Mouse (Mus musculus): ENCODE data around the gene Syt8. TPM values are rescaled to one million over a fixed set of nuclear protein-coding genes. Genes with fewer than 3 reads are reported as not detected.
A peak's percentile ranks its signal among the peaks of the same experiment; 100 is the strongest.

Gene Syt8
- polyA plus RNA-seq, 1 experiment from 2014 or later = 10.4 TPM

- H3K4me3 ChIP-seq (ENCODE audit: low read length) = no peak overlapping the region
- no peaks in the 10 kb centered on the region for H3K36me3 ChIP-seq (ENCODE audit: control insufficient read depth, insufficient read depth, low read length)
- no peak overlapping the region for H3K9ac ChIP-seq (ENCODE audit: low read depth, low read length)
- no peaks in the 10 kb centered on the region for H3K27me3 ChIP-seq (replicated peaks; ENCODE audit: control insufficient read depth, insufficient read depth, low read length)
- WGBS = 69% methylated on average over 5 of the region's 5 CpGs
- H3K4me2 ChIP-seq (ENCODE audit: low read depth, low read length) = no peak overlapping the region
- ATAC-seq = no peak
- no peak overlapping the region for H3K27ac ChIP-seq (ENCODE audit: low read length)
- no peaks in the 10 kb centered on the region for H3K4me1 ChIP-seq (ENCODE audit: control insufficient read depth, insufficient read depth, low read length)
- H3K9me3 ChIP-seq (ENCODE audit: control insufficient read depth, low read length) = no peaks in the 10 kb centered on the region
These were observed 14.8 kb upstream of the Syt8 start for GRCm38 (mm10) chr7:142419887-142420286.

GRCm38 (mm10) chr7:142421826-142422225 is 12.8 kb upstream of the Syt8 start:
- Histone ChIP-seq H3K4me2 (ENCODE audit: low read depth, low read length) (no peak overlapping the region), H3K27me3 (replicated peaks; ENCODE audit: control insufficient read depth, insufficient read depth, low read length) (no peaks in the 10 kb centered on the region), H3K27ac (ENCODE audit: low read length) (no peak overlapping the region), H3K9me3 (ENCODE audit: control insufficient read depth, low read length) (no peaks in the 10 kb centered on the region), H3K4me1 (ENCODE audit: control insufficient read depth, insufficient read depth, low read length) (no peaks in the 10 kb centered on the region), H3K9ac (ENCODE audit: low read depth, low read length) (no peak overlapping the region), H3K4me3 (ENCODE audit: low read length) (no peak overlapping the region), H3K36me3 (ENCODE audit: control insufficient read depth, insufficient read depth, low read length) (no peaks in the 10 kb centered on the region)
- 67% methylated on average over 2 of the region's 2 CpGs for WGBS
- no peak for ATAC-seq

- Histone ChIP-seq H3K4me2 (ENCODE audit: low read depth, low read length) (no peak overlapping the region), H3K9ac (ENCODE audit: low read depth, low read length) (no peak overlapping the region), H3K36me3 (ENCODE audit: control insufficient read depth, insufficient read depth, low read length) (no peaks in the 10 kb centered on the region), H3K27me3 (replicated peaks; ENCODE audit: control insufficient read depth, insufficient read depth, low read length) (no peaks in the 10 kb centered on the region), H3K4me1 (ENCODE audit: control insufficient read depth, insufficient read depth, low read length) (peaks cover 9% of the 10 kb centered on the region), H3K4me3 (ENCODE audit: low read length) (no peak overlapping the region), H3K27ac (ENCODE audit: low read length) (no peak overlapping the region), H3K9me3 (ENCODE audit: control insufficient read depth, low read length) (no peaks in the 10 kb centered on the region)
- 60% methylated on average over 11 of the region's 11 CpGs for WGBS
- no peak for ATAC-seq
These were observed 8.9 kb upstream of the Syt8 start for GRCm38 (mm10) chr7:142425641-142426213.

GRCm38 (mm10) chr7:142428213-142428612 is 6.4 kb upstream of the Syt8 start:
- Histone ChIP-seq H3K9ac (ENCODE audit: low read depth, low read length) (no peak overlapping the region), H3K4me3 (ENCODE audit: low read length) (no peak overlapping the region), H3K4me2 (ENCODE audit: low read depth, low read length) (no peak overlapping the region), H3K9me3 (ENCODE audit: control insufficient read depth, low read length) (no peaks in the 10 kb centered on the region), H3K27ac (ENCODE audit: low read length) (no peak overlapping the region), H3K36me3 (ENCODE audit: control insufficient read depth, insufficient read depth, low read length) (no peaks in the 10 kb centered on the region), H3K4me1 (ENCODE audit: control insufficient read depth, insufficient read depth, low read length) (peaks cover 13% of the 10 kb centered on the region), H3K27me3 (replicated peaks; ENCODE audit: control insufficient read depth, insufficient read depth, low read length) (no peaks in the 10 kb centered on the region)
- peak; percentile 26; the same call in 1 of the 2 replicates for ATAC-seq
- 24% methylated on average over 7 of the region's 7 CpGs for WGBS

GRCm38 (mm10) chr7:142430160-142430678 is 4.4 kb upstream of the Syt8 start:
- Histone ChIP-seq H3K4me1 (ENCODE audit: control insufficient read depth, insufficient read depth, low read length) (peaks cover 29% of the 10 kb centered on the region), H3K27ac (ENCODE audit: low read length) (peak overlapping the region; percentile 40; the same call in 1 of the 2 replicates), H3K4me3 (ENCODE audit: low read length) (no peak overlapping the region), H3K9me3 (ENCODE audit: control insufficient read depth, low read length) (no peaks in the 10 kb centered on the region), H3K9ac (ENCODE audit: low read depth, low read length) (peak overlapping the region; percentile 36; the same call in 1 of the 2 replicates), H3K27me3 (replicated peaks; ENCODE audit: control insufficient read depth, insufficient read depth, low read length) (no peaks in the 10 kb centered on the region), H3K4me2 (ENCODE audit: low read depth, low read length) (no peak overlapping the region), H3K36me3 (ENCODE audit: control insufficient read depth, insufficient read depth, low read length) (no peaks in the 10 kb centered on the region)
- 43% methylated on average over 12 of the region's 12 CpGs for WGBS
- ATAC-seq = no peak

GRCm38 (mm10) chr7:142431106-142431505 is 3.5 kb upstream of the Syt8 start:
- whole genome bisulfite sequencing = 89% methylated on average over 14 of the region's 14 CpGs

GRCm38 (mm10) chr7:142433623-142434022 is 1.0 kb upstream of the Syt8 start:
- Histone ChIP-seq H3K27me3 (replicated peaks; ENCODE audit: control insufficient read depth, insufficient read depth, low read length) (no peaks in the 10 kb centered on the region), H3K4me3 (ENCODE audit: low read length) (no peak overlapping the region), H3K9ac (ENCODE audit: low read depth, low read length) (peak overlapping the region; percentile 57), H3K9me3 (ENCODE audit: control insufficient read depth, low read length) (no peaks in the 10 kb centered on the region), H3K4me1 (ENCODE audit: control insufficient read depth, insufficient read depth, low read length) (peaks cover 34% of the 10 kb centered on the region), H3K36me3 (ENCODE audit: control insufficient read depth, insufficient read depth, low read length) (no peaks in the 10 kb centered on the region), H3K27ac (ENCODE audit: low read length) (peak overlapping the region; percentile 77), H3K4me2 (ENCODE audit: low read depth, low read length) (peak overlapping the region; percentile 40)
- 14% methylated on average over 19 of the region's 19 CpGs for WGBS
- ATAC-seq = no peak; the same call in 1 of the 2 replicates

More at GRCm38 (mm10) chr7:142431106-142431505, 3.5 kb upstream of the Syt8 start:
- Histone ChIP-seq H3K9me3 (ENCODE audit: control insufficient read depth, low read length) (no peaks in the 10 kb centered on the region), H3K9ac (ENCODE audit: low read depth, low read length) (no peak overlapping the region), H3K27me3 (replicated peaks; ENCODE audit: control insufficient read depth, insufficient read depth, low read length) (no peaks in the 10 kb centered on the region), H3K4me2 (ENCODE audit: low read depth, low read length) (no peak overlapping the region), H3K27ac (ENCODE audit: low read length) (no peak overlapping the region), H3K36me3 (ENCODE audit: control insufficient read depth, insufficient read depth, low read length) (no peaks in the 10 kb centered on the region), H3K4me1 (ENCODE audit: control insufficient read depth, insufficient read depth, low read length) (peaks cover 29% of the 10 kb centered on the region), H3K4me3 (ENCODE audit: low read length) (no peak overlapping the region)
- ATAC-seq = no peak

- H3K9ac ChIP-seq (ENCODE audit: low read depth, low read length) = 0 out of 2 replicates have a peak overlapping the region, but pooled peaks have one; percentile 40
- no peaks in the 10 kb centered on the region for H3K36me3 ChIP-seq (ENCODE audit: control insufficient read depth, insufficient read depth, low read length)
- H3K4me1 ChIP-seq (ENCODE audit: control insufficient read depth, insufficient read depth, low read length) = peaks cover 27% of the 10 kb centered on the region
- no peaks in the 10 kb centered on the region for H3K9me3 ChIP-seq (ENCODE audit: control insufficient read depth, low read length)
- H3K27me3 ChIP-seq (replicated peaks; ENCODE audit: control insufficient read depth, insufficient read depth, low read length) = no peaks in the 10 kb centered on the region
- H3K4me3 ChIP-seq (ENCODE audit: low read length) = no peak overlapping the region
- 25% methylated on average over 4 of the region's 4 CpGs for WGBS
- ATAC-seq = peak; percentile 37; the same call in 1 of the 2 replicates
- peak overlapping the region; percentile 43; the same call in 1 of the 2 replicates for H3K27ac ChIP-seq (ENCODE audit: low read length)
- no peak overlapping the region for H3K4me2 ChIP-seq (ENCODE audit: low read depth, low read length)
These were observed 874 bp downstream of the Syt8 start for GRCm38 (mm10) chr7:142435524-142435923.

- no peak for ATAC-seq
- Histone ChIP-seq H3K27ac (ENCODE audit: low read length) (no peak overlapping the region), H3K4me2 (ENCODE audit: low read depth, low read length) (no peak overlapping the region), H3K27me3 (replicated peaks; ENCODE audit: control insufficient read depth, insufficient read depth, low read length) (no peaks in the 10 kb centered on the region), H3K36me3 (ENCODE audit: control insufficient read depth, insufficient read depth, low read length) (no peaks in the 10 kb centered on the region), H3K9ac (ENCODE audit: low read depth, low read length) (no peak overlapping the region; the same call in 1 of the 2 replicates), H3K4me3 (ENCODE audit: low read length) (no peak overlapping the region), H3K9me3 (ENCODE audit: control insufficient read depth, low read length) (no peaks in the 10 kb centered on the region), H3K4me1 (ENCODE audit: control insufficient read depth, insufficient read depth, low read length) (peaks cover 39% of the 10 kb centered on the region)
- WGBS = 91% methylated on average over 5 of the region's 5 CpGs
These were observed 2.7 kb downstream of the Syt8 start for GRCm38 (mm10) chr7:142437324-142437723.
